Mouse (Mus musculus): ENCODE measurements around the gene Ppp1r21. TPM values are rescaled to one million over a fixed set of nuclear protein-coding genes. Genes with fewer than 3 reads are reported as not detected.

Gene Ppp1r21
- total and polyA plus RNA-seq, 3 experiments = 11.1 to 16.2 TPM; not detected in 1

DNA sequence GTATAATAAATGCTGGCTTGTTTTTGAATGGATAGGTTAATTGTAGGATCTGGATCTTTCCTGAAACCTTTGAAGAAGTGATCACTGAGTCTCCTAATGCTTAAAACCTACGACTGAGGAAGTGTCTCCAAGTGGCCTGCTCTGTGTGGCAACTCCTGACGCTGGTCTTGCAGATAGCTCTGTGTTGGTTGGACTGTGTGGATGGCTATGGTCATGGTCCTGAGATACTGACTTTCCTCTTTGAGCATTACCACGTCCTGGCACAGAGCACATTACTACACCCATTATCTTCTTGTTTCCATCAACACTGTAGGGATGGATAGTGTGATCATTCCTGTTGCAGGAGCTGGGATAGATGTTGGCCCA lies 13.5 kb downstream of the Ppp1r21 start:
- no peak for TF ChIP-seq CHD2 (IDR thresholded peaks at IDR 0.05; ENCODE audit: low read length)
- TF ChIP-seq TCF12 (IDR thresholded peaks at IDR 0.05; ENCODE audit: low read depth, low read length) = no peak
- TF ChIP-seq POLR2AphosphoS2 (IDR thresholded peaks at IDR 0.05; ENCODE audit: low read length) = no peak
- no peak for TF ChIP-seq USF1 (IDR thresholded peaks at IDR 0.05; ENCODE audit: low read depth, low read length)
- TF ChIP-seq TAL1 (IDR thresholded peaks at IDR 0.05; ENCODE audit: low read length) = no peak
- TF ChIP-seq ELF1 (IDR thresholded peaks at IDR 0.05; ENCODE audit: low read depth, low read length) = no peak
- TF ChIP-seq GABPA (IDR thresholded peaks at IDR 0.05; ENCODE audit: low read depth, low read length) = no peak
- TF ChIP-seq MAFK (IDR thresholded peaks at IDR 0.05; ENCODE audit: borderline replicate concordance, low read depth, low read length) = no peak
- TF ChIP-seq POLR2A (IDR thresholded peaks at IDR 0.05; ENCODE audit: control insufficient read depth in 1 of 2, insufficient read depth in 1 of 2, low read depth in 1 of 2, low read length in 2 of 2, poor library complexity in 1 of 2) = no peak
- TF ChIP-seq UBTF (IDR thresholded peaks at IDR 0.05; ENCODE audit: borderline replicate concordance, insufficient read depth, low read depth, low read length) = no peak
- no peak for TF ChIP-seq KAT2A (conservative IDR thresholded peaks at IDR 0.05; ENCODE audit: low read depth, low read length)
- TF ChIP-seq MAZ (IDR thresholded peaks at IDR 0.05; ENCODE audit: low read depth, low read length) = no peak
- TF ChIP-seq ZMIZ1 (IDR thresholded peaks at IDR 0.05; ENCODE audit: low read depth, low read length) = no peak
- TF ChIP-seq JUND (IDR thresholded peaks at IDR 0.05; ENCODE audit: low read depth, low read length) = no peak
- peaks cover 3 to 5% of the 10 kb centered on the region in 2 experiments; a peak in 3 of 4 replicates for H3K4me1 ChIP-seq (ENCODE audit: control insufficient read depth in 1 of 2, insufficient read depth in 2 of 2, low read length in 2 of 2)
- DNase-seq (ENCODE audit: low read depth, low spot score) = no peak
- no peaks in the 10 kb centered on the region for H3K9me3 ChIP-seq (replicated peaks; ENCODE audit: insufficient read depth, low read length)
- H3K27me3 ChIP-seq (ENCODE audit: control insufficient read depth in 1 of 2, insufficient read depth in 2 of 2, low read length in 2 of 2) = no peaks in the 10 kb centered on the region
- no peaks in the 10 kb centered on the region; the same call in 1 of the 2 replicates for H3K79me2 ChIP-seq (ENCODE audit: control insufficient read depth, insufficient read depth, low read length, poor library complexity)
- H3K36me3 ChIP-seq (ENCODE audit: control insufficient read depth in 1 of 2, insufficient read depth in 2 of 2, low read length in 2 of 2) = peaks cover 0 to 7% of the 10 kb centered on the region in 2 experiments; a peak in 2 of 4 replicates
- no peak overlapping the region for H3K4me3 ChIP-seq (ENCODE audit: control insufficient read depth in 1 of 2, insufficient read depth in 1 of 2, low read depth in 2 of 2, low read length in 2 of 2)
- no peak overlapping the region for H3K9ac ChIP-seq (ENCODE audit: control insufficient read depth, low read depth, low read length, poor library complexity, severe bottlenecking)
- H3K27ac ChIP-seq (ENCODE audit: control insufficient read depth, low read depth, low read length) = no peak overlapping the region

DNA sequence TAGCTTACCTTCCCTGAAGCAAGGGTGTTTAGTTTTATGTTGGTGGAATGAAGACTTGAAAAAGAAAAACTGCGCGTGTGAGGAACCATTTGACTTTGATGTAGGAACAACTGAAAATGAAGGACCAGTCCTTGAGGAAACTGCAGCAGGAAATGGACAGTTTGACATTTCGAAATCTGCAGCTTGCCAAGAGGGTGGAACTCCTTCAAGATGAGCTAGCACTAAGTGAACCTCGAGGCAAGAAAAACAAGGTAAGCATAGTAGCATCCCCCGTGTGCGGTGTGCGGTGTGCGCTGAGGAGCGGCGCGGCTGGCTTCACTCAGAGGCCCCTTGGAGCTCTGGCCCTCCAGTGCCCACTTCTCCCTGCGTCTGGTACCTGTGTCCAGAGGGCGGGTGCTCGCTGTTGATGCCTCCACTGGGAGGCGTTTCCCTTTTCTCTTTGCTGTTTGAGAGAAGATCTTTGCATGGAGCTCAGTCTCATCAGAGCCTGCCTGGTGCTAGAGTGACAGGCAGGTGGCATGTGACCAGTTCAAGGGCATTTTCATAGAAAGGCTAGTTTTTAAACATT lies 15.4 kb downstream of the Ppp1r21 start:
- Histone ChIP-seq H3K9me3 (replicated peaks; ENCODE audit: insufficient read depth, low read length) (no peaks in the 10 kb centered on the region), H3K9ac (ENCODE audit: control insufficient read depth, low read depth, low read length, poor library complexity, severe bottlenecking) (no peak overlapping the region), H3K27ac (ENCODE audit: control insufficient read depth, low read depth, low read length) (no peak overlapping the region), H3K27me3 (ENCODE audit: control insufficient read depth in 1 of 2, insufficient read depth in 2 of 2, low read length in 2 of 2) (no peaks in the 10 kb centered on the region), H3K79me2 (ENCODE audit: control insufficient read depth, insufficient read depth, low read length, poor library complexity) (no peaks in the 10 kb centered on the region), H3K4me1 (ENCODE audit: control insufficient read depth in 1 of 2, insufficient read depth in 2 of 2, low read length in 2 of 2) (no peaks in the 10 kb centered on the region; a peak in 1 of 4 replicates), H3K4me3 (ENCODE audit: control insufficient read depth in 1 of 2, insufficient read depth in 1 of 2, low read depth in 2 of 2, low read length in 2 of 2) (no peak overlapping the region), H3K36me3 (ENCODE audit: control insufficient read depth in 1 of 2, insufficient read depth in 2 of 2, low read length in 2 of 2) (no peaks in the 10 kb centered on the region)
- TF ChIP-seq SMC3 (IDR thresholded peaks at IDR 0.05; ENCODE audit: low read depth, low read length) = no peak
- no peak for TF ChIP-seq E2F4 (IDR thresholded peaks at IDR 0.05; ENCODE audit: borderline replicate concordance, low read depth, low read length)
- TF ChIP-seq HCFC1 (IDR thresholded peaks at IDR 0.05; ENCODE audit: low read depth, low read length) = no peak
- no peak for TF ChIP-seq NELFE (IDR thresholded peaks at IDR 0.05; ENCODE audit: low read depth, low read length)
- no peak for TF ChIP-seq MYB (IDR thresholded peaks at IDR 0.05; ENCODE audit: low read depth, low read length)
- TF ChIP-seq CHD2 (IDR thresholded peaks at IDR 0.05; ENCODE audit: low read length) = no peak
- no peak for TF ChIP-seq TCF12 (IDR thresholded peaks at IDR 0.05; ENCODE audit: low read depth, low read length)
- no peak for TF ChIP-seq MYC (IDR thresholded peaks at IDR 0.05; ENCODE audit: low read depth, low read length)
- TF ChIP-seq MAX (IDR thresholded peaks at IDR 0.05; ENCODE audit: low read length) = no peak
- TF ChIP-seq UBTF (IDR thresholded peaks at IDR 0.05; ENCODE audit: borderline replicate concordance, insufficient read depth, low read depth, low read length) = no peak
- TF ChIP-seq MAZ (IDR thresholded peaks at IDR 0.05; ENCODE audit: low read depth, low read length) = no peak
- no peak for DNase-seq (ENCODE audit: low read depth, low spot score)

Measured in MEL (cell line).